Comparison of ENCODE assay signal across 9 mouse cellular contexts in genomic region chr5:21986311-21986710, GRCm38 (mm10).
DNase-seq lines count a peak whose midpoint lies in the region; ATAC-seq and TF ChIP-seq lines count a peak whose summit lies in the region.
"Had no signal": no experiment of that assay in that cellular context is flagged by ENCODE, and none has a peak within 500 bp of the region (broad histone marks: within the 10 kb centered on the region; RNA-seq: fewer than 3 reads in every experiment).

No protein-coding gene starts in this region.

- peak; percentile 8 for DNase-seq in heart, adult 8-10 months (ENCODE audit: low spot score)
- DNase-seq in 416B (ENCODE audit: low read depth), result peak; percentile 64
- peak; percentile 69 for DNase-seq in NIH3T3 (ENCODE audit: low read depth)
- DNase-seq in cerebellum, postnatal 10 days, result peak; percentile 83 to 88
- peak; percentile 59 for DNase-seq in hindbrain, postnatal 0 days (ENCODE audit: low spot score)
- peak; percentile 15 for DNase-seq in lung, postnatal 25 days (ENCODE audit: low spot score)
- no peak for DNase-seq in T-cell, adult 2 months (ENCODE audit: low spot score)

- WGBS in heart, embryonic 12.5 days, result 35% methylated on average over 4 of the region's 4 CpGs
- WGBS in hindbrain, postnatal 0 days, result 53% methylated on average over 4 of the region's 4 CpGs

- no peak overlapping the region for H3K4me3 ChIP-seq in heart, embryonic 12.5 days
- H3K4me3 ChIP-seq in hindbrain, postnatal 0 days (ENCODE audit: low read length), result no peak overlapping the region
- H3K4me3 ChIP-seq: embryonic facial prominence, embryonic 12.5 days had no signal

- peaks cover 7% of the 10 kb centered on the region for H3K9me3 ChIP-seq in heart, embryonic 12.5 days (replicated peaks)
- H3K9me3 ChIP-seq in hindbrain, postnatal 0 days (ENCODE audit: low read length), result no peaks in the 10 kb centered on the region

- peak; percentile 64 for TF ChIP-seq CTCF in hindbrain, postnatal 0 days (IDR thresholded peaks at IDR 0.05; ENCODE audit: low read depth)

- H3K36me3 ChIP-seq in heart, embryonic 12.5 days, result no peaks in the 10 kb centered on the region
- no peaks in the 10 kb centered on the region for H3K36me3 ChIP-seq in hindbrain, postnatal 0 days (ENCODE audit: insufficient read depth, low read length)
- H3K36me3 ChIP-seq: embryonic facial prominence, embryonic 12.5 days had no signal

- H3K27ac ChIP-seq in heart, embryonic 12.5 days (ENCODE audit: poor library complexity, severe bottlenecking), result no peak overlapping the region
- H3K27ac ChIP-seq in hindbrain, postnatal 0 days, result no peak overlapping the region
- H3K27ac ChIP-seq: embryonic facial prominence, embryonic 12.5 days had no signal

- H3K4me2 ChIP-seq in heart, embryonic 12.5 days, result no peak overlapping the region
- H3K4me2 ChIP-seq in hindbrain, postnatal 0 days (ENCODE audit: low read depth, low read length), result no peak overlapping the region
- H3K4me2 ChIP-seq: embryonic facial prominence, embryonic 12.5 days had no signal

- H3K4me1 ChIP-seq in heart, embryonic 12.5 days (replicated peaks), result no peaks in the 10 kb centered on the region
- H3K4me1 ChIP-seq in hindbrain, postnatal 0 days (ENCODE audit: insufficient read depth, low read length), result no peaks in the 10 kb centered on the region
- H3K4me1 ChIP-seq: embryonic facial prominence, embryonic 12.5 days had no signal

- H3K27me3 ChIP-seq in heart, embryonic 12.5 days (replicated peaks), result no peaks in the 10 kb centered on the region
- H3K27me3 ChIP-seq in hindbrain, postnatal 0 days (ENCODE audit: insufficient read depth, low read length), result no peaks in the 10 kb centered on the region
- H3K27me3 ChIP-seq: embryonic facial prominence, embryonic 12.5 days had no signal

- no peak overlapping the region for H3K9ac ChIP-seq in heart, embryonic 12.5 days
- no peak overlapping the region for H3K9ac ChIP-seq in hindbrain, postnatal 0 days (replicated peaks; ENCODE audit: low read length)
- H3K9ac ChIP-seq: embryonic facial prominence, embryonic 12.5 days had no signal

- ATAC-seq in heart, embryonic 12.5 days (ENCODE audit: insufficient number of reproducible peaks, low FRiP score), result no peak
- ATAC-seq in hindbrain, postnatal 0 days, result no peak
